Mouse (Mus musculus): ENCODE data around the gene Trem1. TPM values are rescaled to one million over a fixed set of nuclear protein-coding genes. Genes with fewer than 3 reads are reported as not detected.

The Trem1 gene
- polyA plus RNA-seq, 1 experiment from 2014 or later: not detected

Other genes with a start within 250 kb of the Trem1 start
- not detected in 2 replicates for gene 1700122O11Rik, start 194.5 kb upstream of the Trem1 start, polyA plus RNA-seq (2016; fragmentation: Nextera tagmentation; extraction: Ambion mirVana)
- not detected in 2 replicates for gene 1700067P10Rik, start 143.4 kb upstream of the Trem1 start, polyA plus RNA-seq (2016; fragmentation: Nextera tagmentation; extraction: Ambion mirVana)
- not detected in 2 replicates for gene 9830107B12Rik, start 86.5 kb upstream of the Trem1 start, polyA plus RNA-seq (2016; fragmentation: Nextera tagmentation; extraction: Ambion mirVana)
- gene A530064D06Rik, start 65.5 kb upstream of the Trem1 start, polyA plus RNA-seq (2016; fragmentation: Nextera tagmentation; extraction: Ambion mirVana): not detected in 2 replicates
- gene Trem3, start 15.0 kb downstream of the Trem1 start, polyA plus RNA-seq (2016; fragmentation: Nextera tagmentation; extraction: Ambion mirVana): not detected in 2 replicates
- gene Treml4, start 31.5 kb downstream of the Trem1 start, polyA plus RNA-seq (2016; fragmentation: Nextera tagmentation; extraction: Ambion mirVana): 0.11 and 0.16 TPM in 2 replicates
- 0.28 and 0.40 TPM in 2 replicates for gene Treml2, start 66.7 kb downstream of the Trem1 start, polyA plus RNA-seq (2016; fragmentation: Nextera tagmentation; extraction: Ambion mirVana)
- gene B430306N03Rik, start 83.4 kb downstream of the Trem1 start, polyA plus RNA-seq (2016; fragmentation: Nextera tagmentation; extraction: Ambion mirVana): not detected in 2 replicates
- gene Trem2, start 113.6 kb downstream of the Trem1 start, polyA plus RNA-seq (2016; fragmentation: Nextera tagmentation; extraction: Ambion mirVana): 0.59 and 2.5 TPM in 2 replicates
- 1.0 and 2.2 TPM in 2 replicates for gene Treml1, start 127.1 kb downstream of the Trem1 start, polyA plus RNA-seq (2016; fragmentation: Nextera tagmentation; extraction: Ambion mirVana)
- 25.4 and 26.6 TPM in 2 replicates for gene Nfya, start 177.1 kb downstream of the Trem1 start, polyA plus RNA-seq (2016; fragmentation: Nextera tagmentation; extraction: Ambion mirVana)
- 87.8 and 89.5 TPM in 2 replicates for gene Oard1, start 177.2 kb downstream of the Trem1 start, polyA plus RNA-seq (2016; fragmentation: Nextera tagmentation; extraction: Ambion mirVana)
- gene Apobec2, start 200.2 kb downstream of the Trem1 start, polyA plus RNA-seq (2016; fragmentation: Nextera tagmentation; extraction: Ambion mirVana): 0.61 and 1.2 TPM in 2 replicates
- 0.24 and 0.45 TPM in 2 replicates for gene Tspo2, start 218.8 kb downstream of the Trem1 start, polyA plus RNA-seq (2016; fragmentation: Nextera tagmentation; extraction: Ambion mirVana)
- gene Unc5cl, start 222.1 kb downstream of the Trem1 start, polyA plus RNA-seq (2016; fragmentation: Nextera tagmentation; extraction: Ambion mirVana): 0.20 and 0.51 TPM in 2 replicates